Mouse (Mus musculus) testis, adult 2 months (tissue): ENCODE results near the gene Prox1.

Experiments used
- CTCF ChIP-seq: fragments of 200-500 bp; IDR thresholded peaks from 2 replicates; pipeline ENCODE4 v1.5.1; 2012; ENCODE audit warnings: low read depth, mild to moderate bottlenecking, inconsistent platforms, low read length, moderate library complexity; ENCODE audit not compliant: control insufficient read depth, insufficient read depth, insufficient replicate concordance
- POLR2A ChIP-seq: fragments of 200-500 bp; IDR thresholded peaks from 2 replicates; pipeline ENCODE4 v1.6.1; 2012; ENCODE audit warnings: low read depth, mild to moderate bottlenecking, inconsistent platforms, low read length, moderate library complexity; ENCODE audit not compliant: control insufficient read depth

DNA sequence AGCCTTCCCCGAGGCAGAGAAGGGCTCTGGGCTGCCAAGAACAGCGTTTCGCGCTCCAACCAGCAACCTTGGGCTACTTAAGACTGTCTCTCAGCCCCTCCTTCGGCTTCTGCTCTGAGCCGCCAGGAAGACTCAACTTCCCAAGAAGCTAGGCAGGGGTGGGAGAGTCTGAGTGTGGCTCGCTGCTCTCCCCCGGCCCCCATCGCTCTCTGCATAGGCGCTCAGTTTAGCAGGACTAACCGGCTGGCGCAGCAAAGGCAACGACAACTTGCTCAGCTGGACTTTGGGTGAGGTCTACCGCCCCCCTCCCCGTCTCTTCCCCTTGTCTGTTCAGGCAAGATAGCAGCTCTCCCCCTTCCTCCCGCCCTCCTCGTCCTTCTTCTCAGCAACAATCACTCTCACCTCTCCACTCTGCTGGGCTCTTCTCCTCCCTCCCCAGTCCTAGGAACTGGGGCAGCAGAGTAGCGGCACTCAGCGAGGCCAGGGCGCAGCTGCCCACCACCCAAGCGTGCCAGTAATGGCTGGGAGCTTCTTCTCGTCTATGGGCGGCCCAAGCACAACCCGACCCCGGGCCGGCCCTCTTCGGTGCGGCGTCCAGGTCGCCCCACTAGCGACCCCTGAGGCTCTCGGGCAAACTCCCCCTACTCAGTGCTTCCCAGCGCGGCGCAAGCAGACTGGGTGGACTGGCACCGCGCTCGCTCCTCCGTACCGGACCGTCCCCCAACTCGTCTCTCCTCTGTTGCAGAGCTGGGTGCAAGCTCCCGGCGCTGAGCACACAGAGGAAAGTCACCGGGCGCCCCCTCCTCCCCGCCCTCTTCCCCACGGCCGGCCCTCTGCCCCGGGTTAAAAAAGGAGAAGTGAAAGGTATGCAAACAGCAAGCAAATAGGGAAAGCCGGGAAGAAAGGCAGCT is 1.5 kb downstream of the Prox1 start:
- TF ChIP-seq CTCF (no peak), POLR2A (no peak)
